Mouse (Mus musculus): ENCODE data around the gene Brsk2.

Brsk2 gene

DNA sequence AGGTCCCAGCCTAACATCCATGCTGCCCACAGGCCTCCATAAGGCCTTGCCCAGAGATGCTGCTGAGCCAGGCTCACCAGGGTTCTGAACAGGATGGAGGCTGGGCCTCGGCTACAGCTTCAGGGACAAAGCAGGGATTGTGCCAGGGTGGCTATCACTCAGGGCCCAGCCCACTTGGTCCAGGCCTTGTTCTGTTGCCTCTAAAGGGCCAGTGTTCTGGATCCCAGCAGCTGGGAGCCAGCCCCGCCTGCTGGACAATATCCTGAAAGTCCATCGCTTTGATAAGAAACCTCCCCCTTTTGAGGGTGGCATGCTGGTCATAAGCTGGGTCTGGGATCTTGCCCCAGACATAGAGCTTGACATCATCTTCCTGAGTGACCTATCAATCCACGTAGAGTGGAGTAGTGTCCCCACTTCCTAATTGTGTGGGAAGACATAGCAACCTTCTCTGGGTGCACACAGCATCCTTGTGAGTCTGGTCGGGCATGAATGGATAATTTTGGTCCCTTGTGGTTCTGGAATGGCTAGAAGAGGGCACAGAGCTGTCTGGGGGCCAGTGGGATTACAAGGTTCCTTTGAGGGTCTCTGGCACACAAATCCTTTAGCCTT, 6.1 kb downstream of the Brsk2 start:
- no peak for DNase-seq (ENCODE audit: low spot score)

DNA sequence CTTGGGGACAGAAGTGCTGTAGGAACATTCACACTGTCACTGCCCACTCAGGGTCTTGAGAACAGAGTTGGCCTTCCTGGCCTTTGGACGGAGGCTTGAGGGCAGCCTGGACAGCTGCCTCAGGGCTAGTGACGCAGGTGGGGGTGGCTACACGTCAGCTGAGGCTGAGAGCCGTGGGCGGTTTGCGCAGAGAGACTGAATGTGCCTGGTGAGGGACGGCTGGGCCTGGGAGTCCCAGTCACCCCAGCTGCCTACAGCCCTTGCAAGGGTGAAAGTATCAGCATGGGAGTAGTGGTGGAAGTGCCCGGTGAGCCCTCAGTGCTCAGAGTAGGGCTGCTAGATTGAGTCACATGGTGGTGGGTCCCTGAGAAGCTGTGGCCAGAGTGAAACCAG, 6.6 kb downstream of the Brsk2 start:
- DNase-seq (ENCODE audit: low spot score), result no peak

DNA sequence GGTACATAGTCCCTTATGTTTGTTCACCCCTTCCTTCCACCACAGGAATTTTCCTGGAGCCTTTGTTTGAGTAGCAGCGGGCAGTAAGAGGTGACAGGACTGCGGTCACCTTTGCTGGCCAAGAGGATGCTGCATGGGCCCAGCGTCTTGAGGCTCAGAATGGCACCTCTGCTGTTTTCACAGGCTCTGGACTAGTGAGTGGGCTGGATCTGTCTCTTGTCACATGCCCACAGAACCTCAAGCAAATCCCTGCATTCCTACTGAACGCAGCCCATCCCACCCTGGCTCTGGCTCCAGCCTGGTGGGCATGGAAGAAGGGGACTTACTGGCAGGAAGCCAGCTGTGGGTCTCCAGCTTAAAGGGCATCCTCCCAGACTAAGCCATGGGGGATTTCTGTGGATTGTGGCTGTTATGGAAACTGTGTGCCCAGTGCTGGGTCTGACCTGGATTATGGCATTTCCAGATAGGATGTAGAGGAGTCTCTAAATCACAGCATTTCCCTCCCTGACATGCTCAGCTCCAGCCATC, 8.0 kb downstream of the Brsk2 start:
- DNase-seq (ENCODE audit: low spot score), result no peak

DNA sequence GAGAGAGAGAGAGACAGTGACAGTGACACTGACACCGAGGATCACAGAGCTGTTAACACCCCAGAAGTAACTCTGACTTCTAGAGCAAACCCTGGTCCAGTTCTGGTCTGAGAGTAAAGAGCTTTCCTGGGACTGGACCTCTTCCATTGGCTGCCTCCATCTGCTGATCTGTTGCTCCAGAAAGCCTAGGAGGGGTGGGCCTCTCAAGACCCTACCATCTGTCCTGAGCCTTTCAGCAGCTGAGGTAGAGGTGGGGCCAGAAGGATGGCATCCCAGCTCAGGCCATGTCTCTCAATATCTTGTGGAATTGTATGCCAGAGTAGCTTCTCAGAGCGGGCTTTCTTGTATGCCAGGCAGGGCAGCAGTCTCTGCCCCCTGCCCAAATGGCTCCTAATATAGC, 8.7 kb downstream of the Brsk2 start:
- DNase-seq (ENCODE audit: low spot score), result no peak

DNA sequence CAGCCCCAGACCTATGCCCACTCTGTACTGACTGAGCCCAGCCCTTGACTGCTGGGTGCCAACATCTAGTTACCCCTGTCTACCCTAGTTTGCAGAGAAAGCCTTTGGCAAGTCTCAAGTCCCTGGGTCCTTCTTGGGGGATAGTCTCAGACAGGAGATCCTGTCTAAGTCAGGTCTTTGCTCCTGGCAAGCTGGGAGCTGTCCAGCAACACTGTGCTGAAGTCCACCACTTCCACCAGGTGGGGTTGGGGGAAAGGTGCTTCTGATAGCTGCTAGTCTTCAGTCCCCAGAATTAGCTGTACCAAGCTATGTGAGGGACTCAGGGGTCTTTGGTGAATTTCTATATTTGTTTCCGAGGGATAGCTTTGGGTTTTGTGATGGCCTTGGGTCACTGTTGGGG, 9.6 kb downstream of the Brsk2 start:
- peak; percentile 11 for DNase-seq (ENCODE audit: low spot score)

GRCm38 (mm10) chr7:141960926-141961325, 11.4 kb downstream of the Brsk2 start:
- no peak for DNase-seq (ENCODE audit: low spot score)

DNA sequence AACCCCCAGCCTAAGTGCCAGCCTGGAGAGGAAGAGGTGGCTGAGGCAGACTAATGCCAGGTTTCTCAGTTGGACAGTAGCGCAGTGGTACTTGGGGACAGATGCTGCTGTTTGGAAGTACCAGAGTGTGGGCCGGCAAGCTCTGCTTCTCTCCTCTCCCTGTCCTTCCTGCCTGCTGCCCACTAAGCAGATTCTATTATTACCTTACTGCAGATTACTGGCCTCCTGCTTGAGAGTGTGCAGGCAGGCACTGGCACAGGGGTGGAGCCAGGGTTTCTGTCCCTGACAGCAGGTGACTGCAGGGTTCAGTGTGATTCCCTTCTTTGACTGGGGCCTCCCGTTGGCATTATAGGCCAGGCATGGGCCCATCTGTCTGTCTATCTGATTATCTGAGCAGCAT, 11.9 kb downstream of the Brsk2 start:
- DNase-seq (ENCODE audit: low spot score), result no peak

GRCm38 (mm10) chr7:141962521-141962920, 13.0 kb downstream of the Brsk2 start:
- no peak for DNase-seq (ENCODE audit: low spot score)

- no peak for DNase-seq (ENCODE audit: low spot score)
Observed at GRCm38 (mm10) chr7:141966281-141966680, 16.7 kb downstream of the Brsk2 start.

- peak; percentile 16 for DNase-seq (ENCODE audit: low spot score)
Observed at GRCm38 (mm10) chr7:141972831-141973619, 23.5 kb downstream of the Brsk2 start.

DNA sequence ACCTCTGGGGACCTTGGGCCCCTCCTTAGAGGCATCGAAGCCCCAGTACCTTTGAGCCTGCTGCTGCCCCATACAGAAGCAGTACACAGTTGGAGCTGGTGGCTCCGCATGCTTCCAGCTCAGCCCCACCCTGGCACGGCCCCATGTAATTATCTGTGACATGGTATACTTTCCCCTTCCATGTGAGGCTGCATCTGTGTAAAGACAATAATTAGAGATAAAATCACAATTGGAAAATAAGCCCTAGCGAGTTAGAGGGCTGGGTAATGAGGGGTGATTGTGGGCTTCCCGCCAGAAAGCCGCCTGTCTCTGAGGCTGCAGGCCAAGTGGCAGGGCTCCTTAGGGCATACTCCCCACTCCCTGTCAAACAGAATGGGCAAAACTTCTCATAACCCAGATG, 28.5 kb downstream of the Brsk2 start:
- no peak for DNase-seq (ENCODE audit: low spot score)

DNA sequence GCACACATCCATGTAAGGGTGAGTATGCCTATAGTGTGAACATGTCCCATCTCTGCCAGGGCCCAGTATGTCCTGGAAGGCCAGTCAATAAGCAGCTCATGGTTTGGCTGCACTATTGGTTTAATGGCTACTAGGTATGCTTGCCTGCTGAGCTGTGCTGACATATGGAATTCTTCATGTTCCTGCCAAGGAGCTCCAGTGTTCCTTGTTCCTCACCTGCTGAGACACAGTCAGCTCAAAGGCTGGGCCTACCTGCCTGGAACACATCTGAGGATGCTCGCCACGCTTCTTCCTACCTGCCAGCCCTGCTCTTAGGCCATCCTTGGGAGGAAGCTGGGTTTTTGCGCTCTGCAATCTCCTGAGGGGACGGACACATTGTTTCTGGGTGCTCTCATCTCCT, 29.7 kb downstream of the Brsk2 start:
- DNase-seq (ENCODE audit: low spot score), result no peak

DNA sequence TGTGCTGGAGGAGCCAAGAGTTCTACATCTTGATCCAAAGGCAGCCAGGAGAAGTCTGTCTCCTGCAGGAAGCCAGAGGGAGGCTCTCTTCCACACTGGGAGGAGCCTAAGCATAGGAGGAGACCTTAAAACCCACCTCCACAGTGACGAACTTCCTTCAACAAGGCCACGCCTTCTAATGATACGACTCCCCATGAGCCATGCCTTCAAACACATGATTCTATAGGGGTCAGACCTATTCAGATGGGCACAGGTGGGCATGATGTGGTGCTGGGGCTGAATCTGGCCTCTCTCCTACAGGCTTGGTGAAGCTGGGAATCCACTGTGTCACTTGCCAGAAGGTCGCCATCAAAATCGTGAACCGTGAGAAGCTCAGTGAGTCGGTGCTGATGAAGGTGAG, 31.7 kb downstream of the Brsk2 start:
- DNase-seq (ENCODE audit: low spot score), result no peak

DNA sequence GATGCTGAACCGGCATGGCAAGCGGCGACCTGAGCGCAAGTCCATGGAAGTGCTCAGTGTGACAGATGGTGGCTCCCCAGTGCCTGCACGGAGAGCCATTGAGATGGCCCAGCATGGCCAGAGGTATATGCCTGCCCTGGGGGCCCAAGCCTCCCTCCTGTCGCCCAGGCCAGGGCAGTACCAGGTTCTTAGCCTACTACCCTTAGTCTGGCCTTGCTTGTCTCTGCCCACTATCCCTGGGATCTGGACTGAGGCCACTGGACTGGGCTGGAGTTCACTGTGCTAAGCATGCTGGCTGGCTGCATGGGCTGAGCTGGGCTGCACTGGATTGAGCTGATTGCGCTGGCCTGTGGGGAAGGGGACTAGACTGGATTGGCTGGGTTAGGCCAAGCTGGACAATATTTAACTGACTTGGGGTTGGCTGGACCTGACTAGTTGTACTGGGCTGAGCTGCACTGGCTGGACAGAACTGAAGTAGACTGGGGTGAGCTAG, 38.8 kb downstream of the Brsk2 start:
- peak; percentile 55 for DNase-seq (ENCODE audit: low spot score)

GRCm38 (mm10) chr7:141991183-141991582, 41.6 kb downstream of the Brsk2 start:
- no peak for DNase-seq (ENCODE audit: low spot score)

DNA sequence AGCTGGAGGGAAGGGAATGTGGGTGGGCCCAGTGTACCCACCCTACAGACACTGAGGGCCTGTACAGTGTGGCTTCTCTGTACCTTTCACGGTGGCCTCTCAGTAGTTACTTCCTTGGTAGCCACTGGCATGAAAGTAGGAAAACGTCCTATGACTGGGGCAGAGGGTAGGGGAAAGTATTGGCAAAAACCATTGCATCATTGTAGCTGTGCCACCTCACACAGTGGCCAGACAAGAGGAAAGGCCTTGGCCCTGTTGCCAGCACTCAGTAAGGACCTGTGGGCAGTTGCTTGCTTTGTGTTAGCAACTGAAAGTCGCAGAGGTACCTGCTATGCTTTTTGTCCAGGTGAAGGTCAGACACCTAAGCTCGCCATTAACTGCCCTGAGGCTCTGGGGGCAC, 44.6 kb downstream of the Brsk2 start:
- no peak for DNase-seq (ENCODE audit: low spot score)

DNA sequence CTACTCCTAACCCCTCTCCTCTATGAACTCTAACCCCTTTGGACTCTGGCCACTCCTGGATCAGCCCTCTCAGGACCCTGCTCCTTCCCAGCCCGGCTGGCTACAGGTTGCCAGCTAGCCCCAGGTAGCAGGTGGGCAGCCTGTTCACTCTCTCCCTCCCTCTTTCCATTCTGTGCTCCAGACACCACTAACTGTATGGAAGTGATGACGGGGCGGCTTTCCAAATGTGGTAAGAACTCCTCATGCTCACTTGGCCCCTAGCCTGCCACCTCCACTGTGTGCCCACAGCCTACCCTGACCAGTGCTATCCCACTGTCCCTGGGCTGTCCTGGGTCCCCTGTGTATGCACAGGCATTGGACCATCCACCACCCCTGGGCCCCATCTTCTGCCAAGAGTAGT, 51.1 kb downstream of the Brsk2 start:
- DNase-seq (ENCODE audit: low spot score), result peak; percentile 5

GRCm38 (mm10) chr7:142001597-142002340, 52.2 kb downstream of the Brsk2 start:
- no peak for DNase-seq (ENCODE audit: low spot score)

DNA sequence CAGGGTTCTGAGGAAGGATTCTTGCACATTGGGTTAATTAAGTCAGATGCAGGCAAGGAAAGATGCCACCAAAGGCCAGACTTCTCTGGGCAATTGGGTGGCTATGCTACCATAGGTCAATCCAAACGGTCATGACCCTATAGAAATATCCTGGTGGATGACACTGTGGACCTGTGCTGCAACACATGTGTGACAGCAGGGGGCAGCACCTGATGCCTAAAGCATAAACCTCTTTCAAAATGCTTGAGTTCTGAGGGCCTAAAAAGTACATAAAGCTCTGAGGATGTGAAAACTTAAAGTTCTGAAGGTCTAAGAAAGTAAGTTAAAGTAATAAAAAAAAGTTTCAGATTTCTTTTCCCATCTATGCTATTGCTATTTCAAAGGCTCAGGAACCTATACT, 67.0 kb downstream of the Brsk2 start:
- no peak for DNase-seq (ENCODE audit: low spot score)

DNA sequence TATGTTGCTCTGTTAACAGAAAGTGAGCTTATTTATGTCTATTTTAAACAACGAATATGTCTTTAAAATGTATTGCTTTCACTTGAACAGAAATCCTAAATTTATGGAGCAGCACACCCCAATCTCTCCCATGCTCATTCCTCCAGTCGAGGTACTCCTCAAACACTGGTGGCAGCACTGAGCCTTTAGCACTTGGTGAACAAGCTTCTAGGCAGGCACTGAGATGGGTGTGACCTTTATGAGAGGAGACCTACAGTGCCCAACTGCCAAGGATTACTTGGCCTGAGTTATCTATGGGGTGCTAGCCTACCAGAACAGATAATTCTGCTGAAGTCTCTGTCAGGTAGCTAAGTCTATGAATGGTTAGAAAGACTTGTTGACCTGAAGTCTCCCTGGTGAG, 70.1 kb downstream of the Brsk2 start:
- no peak for DNase-seq (ENCODE audit: low spot score)

- no peak for DNase-seq (ENCODE audit: low spot score)
Observed at GRCm38 (mm10) chr7:142020827-142021226, 71.3 kb downstream of the Brsk2 start.

GRCm38 (mm10) chr7:142025196-142025595, 75.6 kb downstream of the Brsk2 start:
- DNase-seq (ENCODE audit: low spot score), result no peak

- DNase-seq (ENCODE audit: low spot score), result no peak
Observed at GRCm38 (mm10) chr7:142025926-142026325, 76.4 kb downstream of the Brsk2 start.
